Mouse (Mus musculus) bone marrow macrophage, adult 2 months (primary cell): Measurements from ENCODE around the gene Dapl1.

Source experiments
- CTCF ChIP-seq: IDR thresholded peaks from 2 replicates; pipeline ENCODE4 v1.5.1; 2012; ENCODE audit warnings: low read depth, mild to moderate bottlenecking, low read length, moderate library complexity
- POLR2A ChIP-seq: IDR thresholded peaks from 2 replicates; pipeline ENCODE4 v1.6.1; 2012; ENCODE audit warnings: mild to moderate bottlenecking, low read depth, low read length, borderline replicate concordance

GRCm38 (mm10) chr2:59437684-59438393 is 46.6 kb upstream of the Dapl1 start:
- TF ChIP-seq POLR2A (no peak), CTCF (no peak)
